8 mouse cellular contexts compared by ENCODE assay signal in the genomic region with DNA sequence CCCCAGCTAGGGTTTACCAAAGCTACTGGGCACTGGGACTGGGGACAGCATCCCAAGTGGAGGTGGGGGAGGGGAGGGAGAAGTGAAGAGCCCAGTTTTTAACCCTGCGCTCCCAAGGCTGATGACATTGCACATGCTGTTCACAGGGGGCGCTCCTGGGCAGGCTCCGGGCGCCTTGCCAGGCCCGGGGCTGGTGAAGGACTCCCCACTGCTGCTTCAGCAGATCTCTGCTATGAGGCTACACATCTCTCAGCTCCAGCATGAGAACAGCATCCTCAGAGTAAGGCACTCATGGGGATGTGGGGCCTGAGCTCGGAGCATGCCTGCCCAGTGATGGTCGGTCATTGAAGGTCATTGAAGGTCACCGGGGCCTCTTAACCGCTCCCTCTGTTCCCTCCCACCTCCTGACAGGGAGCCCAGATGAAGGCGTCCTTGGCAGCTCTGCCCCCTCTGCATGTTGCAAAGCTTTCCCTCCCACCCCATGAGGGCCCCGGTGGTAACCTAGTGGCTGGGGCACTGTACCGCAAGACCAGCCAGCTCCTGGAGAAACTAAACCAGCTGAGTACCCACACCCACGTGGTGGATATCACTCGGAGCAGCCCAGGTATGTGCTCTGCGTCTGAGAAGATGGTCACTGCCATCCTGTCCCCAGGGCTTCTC. TPM values are rescaled to one million over a fixed set of nuclear protein-coding genes. Genes with fewer than 3 reads are reported as not detected.
A peak's percentile ranks its signal among the peaks of the same experiment; 100 is the strongest.
DNase-seq lines count a peak whose midpoint lies in the region; ATAC-seq and TF ChIP-seq lines count a peak whose summit lies in the region.

No protein-coding gene starts in this region.

- no peak overlapping the region for H3K27ac ChIP-seq in kidney, adult 2 months (ENCODE audit: insufficient read depth, low read depth, low read length)
- no peak overlapping the region for H3K27ac ChIP-seq in kidney, embryonic 15.5 days
- H3K27ac ChIP-seq in embryonic facial prominence, embryonic 10.5 days (replicated peaks) = no peak overlapping the region
- H3K27ac ChIP-seq in hindbrain, embryonic 13.5 days = no peak overlapping the region

- H3K4me2 ChIP-seq in kidney, embryonic 15.5 days = no peak overlapping the region
- no peak overlapping the region for H3K4me2 ChIP-seq in hindbrain, embryonic 13.5 days

- H3K9me3 ChIP-seq in kidney, embryonic 15.5 days (replicated peaks) = no peaks in the 10 kb centered on the region
- no peaks in the 10 kb centered on the region for H3K9me3 ChIP-seq in embryonic facial prominence, embryonic 10.5 days
- no peaks in the 10 kb centered on the region for H3K9me3 ChIP-seq in hindbrain, embryonic 13.5 days

- no peak overlapping the region for H3K4me3 ChIP-seq in kidney, adult 2 months (ENCODE audit: insufficient read depth, low read depth, low read length)
- H3K4me3 ChIP-seq in kidney, embryonic 15.5 days (replicated peaks) = no peak overlapping the region
- H3K4me3 ChIP-seq in embryonic facial prominence, embryonic 10.5 days = no peak overlapping the region
- H3K4me3 ChIP-seq in hindbrain, embryonic 13.5 days = no peak overlapping the region

- TF ChIP-seq POLR2A in kidney, adult 2 months (IDR thresholded peaks at IDR 0.05; ENCODE audit: low read depth, low read length) = no peak

- no peaks in the 10 kb centered on the region for H3K27me3 ChIP-seq in kidney, adult 2 months (replicated peaks; ENCODE audit: control insufficient read depth, insufficient read depth, low read length)
- no peaks in the 10 kb centered on the region for H3K27me3 ChIP-seq in kidney, embryonic 15.5 days
- no peaks in the 10 kb centered on the region for H3K27me3 ChIP-seq in embryonic facial prominence, embryonic 10.5 days (replicated peaks; ENCODE audit: low read depth, poor library complexity, severe bottlenecking)
- no peaks in the 10 kb centered on the region for H3K27me3 ChIP-seq in hindbrain, embryonic 13.5 days

- no peak overlapping the region for H3K9ac ChIP-seq in kidney, embryonic 15.5 days
- H3K9ac ChIP-seq in hindbrain, embryonic 13.5 days = no peak overlapping the region

- no peaks in the 10 kb centered on the region for H3K4me1 ChIP-seq in kidney, adult 2 months (ENCODE audit: control insufficient read depth, insufficient read depth, low read length)
- 0 out of 2 replicates have a peak, but pooled peaks cover 3% of the 10 kb centered on the region for H3K4me1 ChIP-seq in kidney, embryonic 15.5 days
- peaks cover 8% of the 10 kb centered on the region; the same call in 1 of the 2 replicates for H3K4me1 ChIP-seq in embryonic facial prominence, embryonic 10.5 days
- peaks cover 10% of the 10 kb centered on the region; the same call in 1 of the 2 replicates for H3K4me1 ChIP-seq in hindbrain, embryonic 13.5 days (replicated peaks)

- peak; percentile 67 for DNase-seq in kidney, adult 2 months
- DNase-seq in adrenal gland, adult 2 months = peak; percentile 82
- peak; percentile 33 for DNase-seq in embryonic facial prominence, embryonic 10.5 days (ENCODE audit: low spot score)
- peak; percentile 82 for DNase-seq in left cerebral cortex, postnatal 4 days
- peak; percentile 45 to 57 for DNase-seq in right cerebral cortex, postnatal 36 days (ENCODE audit: low spot score in 2 of 2)
- DNase-seq in natural killer cell, adult 2 months (ENCODE audit: low spot score in 2 of 2) = no peak

- WGBS in kidney, adult 2 months = 53% methylated on average over 15 of the region's 15 CpGs
- 49% methylated on average over 15 of the region's 15 CpGs for WGBS in kidney, embryonic 15.5 days
- 50% methylated on average over 15 of the region's 15 CpGs for WGBS in embryonic facial prominence, embryonic 10.5 days
- 36% methylated on average over 15 of the region's 15 CpGs for WGBS in hindbrain, embryonic 13.5 days

- peaks cover 2% of the 10 kb centered on the region for H3K36me3 ChIP-seq in kidney, adult 2 months (ENCODE audit: control insufficient read depth, insufficient read depth, low read length)
- peaks cover 86% of the 10 kb centered on the region for H3K36me3 ChIP-seq in kidney, embryonic 15.5 days
- peaks cover 94% of the 10 kb centered on the region for H3K36me3 ChIP-seq in embryonic facial prominence, embryonic 10.5 days (replicated peaks)
- peaks cover 93% of the 10 kb centered on the region for H3K36me3 ChIP-seq in hindbrain, embryonic 13.5 days

- peak; percentile 33; the same call in 1 of the 2 replicates for TF ChIP-seq CTCF in kidney, adult 2 months (conservative IDR thresholded peaks at IDR 0.05; ENCODE audit: insufficient read depth, insufficient read length, low read depth, low read length)

- intact Hi-C loops in left cerebral cortex, postnatal 4 days (cut with DNase I) = no loop called here

- ATAC-seq in kidney, embryonic 15.5 days (replicated peaks; ENCODE audit: low FRiP score) = no peak
- ATAC-seq in hindbrain, embryonic 13.5 days (ENCODE audit: low FRiP score) = peak; percentile 62

RNA-seq across cellular contexts. Expression of gene Slc4a5, which starts 22.2 kb away (rescaled TPM):
- 3.3 TPM in 2 replicates for polyA plus RNA-seq in kidney, adult 2 months (2012; rRNA removed)
- polyA plus RNA-seq in kidney, embryonic 15.5 days (2015; fragmentation: Nextera tagmentation; extraction: Ambion mirVana) = 0.44 and 0.59 TPM in 2 replicates
- not detected for total RNA-seq in adrenal gland, adult 2 months (2021)
- polyA plus RNA-seq in adrenal gland, adult 2 months (2012; rRNA removed) = 0.29 and 0.51 TPM in 2 replicates
- polyA plus RNA-seq in embryonic facial prominence, embryonic 10.5 days (2016; fragmentation: Nextera tagmentation; extraction: Ambion mirVana) = 0.70 and 0.97 TPM in 2 replicates
- polyA plus RNA-seq in hindbrain, embryonic 13.5 days (2015; fragmentation: Nextera tagmentation; extraction: Ambion mirVana) = 2.3 and 5.4 TPM in 2 replicates
- total RNA-seq in left cerebral cortex, postnatal 4 days (2021) = under 1 TPM; 0.46 to 0.52 TPM

RNA-seq across cellular contexts. Expression of gene Dctn1, which starts 31.8 kb away (rescaled TPM):
- polyA plus RNA-seq in kidney, adult 2 months (2012; rRNA removed) = 93.1 and 117 TPM in 2 replicates
- polyA plus RNA-seq in kidney, embryonic 15.5 days (2015; fragmentation: Nextera tagmentation; extraction: Ambion mirVana) = 89.2 and 93.9 TPM in 2 replicates
- 100 to 1,000 TPM; 135 to 138 TPM for total RNA-seq in adrenal gland, adult 2 months (2021)
- 210 and 211 TPM in 2 replicates for polyA plus RNA-seq in adrenal gland, adult 2 months (2012; rRNA removed)
- polyA plus RNA-seq in embryonic facial prominence, embryonic 10.5 days (2016; fragmentation: Nextera tagmentation; extraction: Ambion mirVana) = 112 and 116 TPM in 2 replicates
- 142 and 147 TPM in 2 replicates for polyA plus RNA-seq in hindbrain, embryonic 13.5 days (2015; fragmentation: Nextera tagmentation; extraction: Ambion mirVana)
- 100 to 1,000 TPM; 319 to 327 TPM for total RNA-seq in left cerebral cortex, postnatal 4 days (2021)

RNA-seq across cellular contexts. Expression of gene 1700003E16Rik, which starts 41.3 kb away (rescaled TPM):
- polyA plus RNA-seq in kidney, adult 2 months (2012; rRNA removed) = 1.4 and 1.6 TPM in 2 replicates
- polyA plus RNA-seq in kidney, embryonic 15.5 days (2015; fragmentation: Nextera tagmentation; extraction: Ambion mirVana) = 1.6 and 2.4 TPM in 2 replicates
- 1 to 10 TPM; 1.1 to 1.3 TPM for total RNA-seq in adrenal gland, adult 2 months (2021)
- polyA plus RNA-seq in adrenal gland, adult 2 months (2012; rRNA removed) = 1.0 and 1.4 TPM in 2 replicates
- polyA plus RNA-seq in embryonic facial prominence, embryonic 10.5 days (2016; fragmentation: Nextera tagmentation; extraction: Ambion mirVana) = 1.3 and 2.1 TPM in 2 replicates
- polyA plus RNA-seq in hindbrain, embryonic 13.5 days (2015; fragmentation: Nextera tagmentation; extraction: Ambion mirVana) = 4.3 and 6.0 TPM in 2 replicates
- 10 to 100 TPM; 13.3 to 16.9 TPM for total RNA-seq in left cerebral cortex, postnatal 4 days (2021)

RNA-seq across cellular contexts. Expression of gene Wdr54, which starts 41.3 kb away (rescaled TPM):
- polyA plus RNA-seq in kidney, adult 2 months (2012; rRNA removed) = 4.4 and 4.7 TPM in 2 replicates
- polyA plus RNA-seq in kidney, embryonic 15.5 days (2015; fragmentation: Nextera tagmentation; extraction: Ambion mirVana) = 6.6 and 8.3 TPM in 2 replicates
- total RNA-seq in adrenal gland, adult 2 months (2021) = 1 to 10 TPM; 2.2 to 4.7 TPM
- 3.4 and 4.8 TPM in 2 replicates for polyA plus RNA-seq in adrenal gland, adult 2 months (2012; rRNA removed)
- polyA plus RNA-seq in embryonic facial prominence, embryonic 10.5 days (2016; fragmentation: Nextera tagmentation; extraction: Ambion mirVana) = 10.2 and 11.2 TPM in 2 replicates
- 15.2 and 15.5 TPM in 2 replicates for polyA plus RNA-seq in hindbrain, embryonic 13.5 days (2015; fragmentation: Nextera tagmentation; extraction: Ambion mirVana)
- 10 to 100 TPM; 20.1 to 24.3 TPM for total RNA-seq in left cerebral cortex, postnatal 4 days (2021)

Comparison
In these comparisons a context has a peak if more than half of its experiments do, and no peak if none do; other contexts are left out.
1. DNase-seq: peak in kidney, adult 2 months (single experiment), adrenal gland, adult 2 months (single experiment), embryonic facial prominence, embryonic 10.5 days (single experiment), left cerebral cortex, postnatal 4 days (single experiment) and right cerebral cortex, postnatal 36 days (2 of 2); none in natural killer cell, adult 2 months (0 of 2).